Mouse (Mus musculus): ENCODE results near the gene Lrrc18. TPM values are rescaled to one million over a fixed set of nuclear protein-coding genes. Genes with fewer than 3 reads are reported as not detected.
A peak's percentile ranks its signal among the peaks of the same experiment; 100 is the strongest.

The Lrrc18 gene
- total RNA-seq (2015) (not detected in 2 replicates), total RNA-seq (2017) (not detected in 2 replicates)

DNA sequence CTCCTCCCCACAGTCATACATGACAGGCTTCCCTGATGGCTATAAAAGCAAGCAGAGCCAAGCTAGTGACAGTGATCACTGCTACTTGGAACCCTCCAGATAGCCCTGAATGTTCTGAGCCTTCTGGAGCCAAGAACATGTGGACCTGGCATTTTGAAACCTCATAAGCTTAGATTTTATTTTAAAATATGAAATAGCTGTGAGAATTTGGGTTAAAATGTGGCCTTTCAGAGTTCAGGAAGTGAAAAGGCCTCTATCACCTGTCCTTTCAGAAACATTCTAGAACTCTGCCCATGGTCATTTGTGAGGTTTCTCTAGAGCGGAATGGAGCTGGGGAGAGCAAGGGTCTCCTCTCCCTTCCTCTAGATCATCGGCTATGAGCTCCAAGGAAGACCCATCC lies at the start of gene Lrrc18:
Lrrc18 (plus strand) TSS at position 301 of the 400 bp plus-strand sequence.
- ATAC-seq (ENCODE audit: poor library complexity, severe bottlenecking), result no peak

DNA sequence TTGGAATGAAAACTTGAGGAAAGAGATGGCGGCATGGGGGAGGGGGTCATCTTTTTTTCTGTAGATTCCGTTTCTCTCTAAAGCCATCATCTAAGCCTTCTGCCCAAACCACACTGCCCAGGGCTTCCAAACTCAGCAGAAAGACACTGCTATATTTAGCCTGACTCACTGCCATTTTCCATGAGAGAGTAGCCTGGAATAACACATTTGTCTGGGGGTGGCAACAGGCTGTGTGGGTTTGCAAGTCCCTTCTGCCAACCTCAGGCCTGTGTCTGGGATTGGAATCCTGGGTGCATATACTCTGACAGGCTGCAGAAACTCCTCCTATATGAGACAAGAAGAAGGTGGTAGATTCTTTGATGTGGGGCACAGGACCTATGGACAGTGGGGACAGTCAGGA lies 43.7 kb upstream of the Lrrc18 start:
- no peak for ATAC-seq (ENCODE audit: poor library complexity, severe bottlenecking)

DNA sequence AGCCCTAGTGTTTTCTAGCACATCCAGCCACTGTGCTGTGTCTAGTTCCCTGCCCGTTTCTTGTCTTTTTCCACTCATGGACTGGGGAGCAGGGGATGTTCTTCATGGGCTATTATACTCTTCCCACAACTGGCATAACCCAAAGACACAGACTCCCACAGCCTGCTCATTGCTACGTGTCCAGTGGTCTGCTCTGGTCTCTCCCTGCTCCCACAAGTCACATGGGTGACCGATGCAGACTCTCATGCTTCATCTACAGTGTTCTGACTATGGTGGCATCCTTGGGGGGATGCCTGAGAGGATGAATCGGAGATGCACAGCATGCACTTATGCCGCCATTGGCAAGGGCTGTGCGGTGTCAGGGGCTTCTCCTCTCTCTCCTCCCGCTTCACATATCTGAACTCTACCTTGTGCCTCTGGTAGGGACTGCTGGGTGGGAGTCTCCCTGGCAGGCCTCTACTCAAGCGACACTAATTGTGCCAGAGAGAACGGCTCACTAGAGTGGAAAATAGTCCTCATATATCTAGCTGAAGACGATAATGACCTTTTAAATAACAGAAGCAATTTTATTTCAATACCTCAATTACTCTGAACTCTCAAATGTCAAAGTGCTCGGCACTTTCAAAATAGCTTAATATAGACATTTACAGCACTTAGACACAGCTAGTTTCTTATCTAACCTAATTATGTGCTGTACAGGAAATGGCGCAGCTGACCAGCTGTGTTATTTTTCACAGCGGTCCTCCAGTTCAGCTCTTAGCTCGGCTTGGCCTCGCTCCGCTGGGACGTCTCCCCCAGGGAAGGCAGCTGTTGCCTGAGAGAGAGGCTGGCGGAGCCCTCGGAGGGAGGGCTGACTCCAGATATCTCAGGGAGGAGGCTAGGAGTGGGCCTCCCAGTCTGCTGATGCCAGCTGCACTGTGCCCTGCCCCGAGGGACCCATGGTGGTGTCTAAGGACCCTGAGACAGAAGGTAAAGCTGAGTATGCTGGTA lies 40.6 kb upstream of the Lrrc18 start:
- no peak for ATAC-seq (ENCODE audit: poor library complexity, severe bottlenecking)

DNA sequence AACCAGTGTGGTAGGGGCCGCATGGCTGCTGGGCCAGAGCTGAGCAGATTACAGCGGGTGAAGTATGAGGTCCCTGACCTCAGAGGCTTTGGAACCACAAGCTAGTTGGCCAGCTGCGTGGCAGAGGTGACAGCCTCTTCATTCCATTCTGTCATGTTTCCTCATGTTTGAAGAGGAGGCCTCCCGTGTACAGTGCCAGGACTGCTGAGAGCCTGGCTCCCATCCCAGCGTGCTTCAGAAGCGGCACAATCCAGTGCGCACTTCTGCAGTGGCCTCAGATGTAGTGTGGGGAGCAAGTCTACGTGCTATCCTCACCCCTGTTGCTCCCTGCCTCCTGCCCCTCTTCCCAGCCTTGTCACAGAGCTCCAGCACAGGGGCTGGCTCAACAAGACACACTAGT lies 34.7 kb upstream of the Lrrc18 start:
- ATAC-seq (ENCODE audit: poor library complexity, severe bottlenecking), result no peak

DNA sequence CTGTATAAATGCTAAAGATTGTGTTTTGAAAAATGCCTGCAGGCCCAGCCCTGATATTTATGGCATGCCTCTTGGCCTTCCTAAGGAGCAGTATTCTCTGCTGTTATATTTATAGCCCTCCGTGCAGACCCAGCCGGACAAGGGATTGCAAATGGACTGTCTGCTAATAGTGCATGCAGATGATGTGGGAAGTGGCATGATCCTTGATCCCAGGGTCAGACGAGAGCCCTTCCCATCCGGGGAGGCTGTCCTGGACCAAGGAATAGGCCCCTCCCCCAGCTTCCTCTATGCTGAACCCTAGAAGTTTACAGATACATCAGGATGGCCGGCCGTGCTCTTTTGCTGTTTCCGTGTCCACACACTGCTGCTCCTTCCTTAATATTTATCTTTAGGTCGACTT lies 32.5 kb upstream of the Lrrc18 start:
- ATAC-seq (ENCODE audit: poor library complexity, severe bottlenecking), result no peak

DNA sequence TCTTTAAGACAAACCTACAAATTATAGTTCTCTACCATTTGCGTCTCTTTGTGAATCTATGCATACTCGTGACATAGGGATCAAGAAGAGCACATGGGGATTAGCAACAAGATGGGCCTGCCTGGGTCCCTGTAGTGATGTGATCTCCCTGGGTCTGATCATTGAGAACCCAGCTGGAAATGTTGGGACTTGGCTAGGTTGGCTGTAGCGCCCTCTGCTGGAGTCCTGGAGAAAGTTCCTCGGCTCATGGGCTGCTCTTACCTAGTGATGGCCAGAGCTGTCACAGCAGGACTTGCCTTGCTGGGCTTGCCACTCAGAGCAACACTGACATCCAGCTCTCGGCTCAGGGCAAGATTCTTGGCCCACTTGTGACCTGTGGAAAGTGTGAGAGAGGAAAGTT lies 30.7 kb upstream of the Lrrc18 start:
- peak; percentile 57; the same call in 1 of the 2 replicates for ATAC-seq (ENCODE audit: poor library complexity, severe bottlenecking)

DNA sequence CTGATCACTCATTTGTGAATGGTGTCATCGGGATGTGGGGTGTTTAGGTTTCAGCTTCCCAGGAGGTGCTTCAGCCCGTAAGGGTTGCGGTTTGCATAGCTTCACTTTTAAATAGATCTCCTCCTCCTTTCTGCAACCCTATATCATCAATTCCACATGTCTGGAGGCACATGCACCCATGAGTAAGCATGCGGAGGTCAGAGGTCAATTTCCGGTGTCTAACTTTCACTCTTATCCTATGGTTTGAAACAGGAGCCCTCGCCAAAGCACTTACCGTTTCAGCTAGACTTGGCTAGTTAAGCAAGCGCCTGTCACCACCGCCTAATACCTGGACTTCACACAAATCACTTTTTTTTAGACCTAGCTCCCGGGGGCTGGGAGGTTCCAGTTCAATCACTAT lies 26.4 kb upstream of the Lrrc18 start:
- no peak for ATAC-seq (ENCODE audit: poor library complexity, severe bottlenecking)

DNA sequence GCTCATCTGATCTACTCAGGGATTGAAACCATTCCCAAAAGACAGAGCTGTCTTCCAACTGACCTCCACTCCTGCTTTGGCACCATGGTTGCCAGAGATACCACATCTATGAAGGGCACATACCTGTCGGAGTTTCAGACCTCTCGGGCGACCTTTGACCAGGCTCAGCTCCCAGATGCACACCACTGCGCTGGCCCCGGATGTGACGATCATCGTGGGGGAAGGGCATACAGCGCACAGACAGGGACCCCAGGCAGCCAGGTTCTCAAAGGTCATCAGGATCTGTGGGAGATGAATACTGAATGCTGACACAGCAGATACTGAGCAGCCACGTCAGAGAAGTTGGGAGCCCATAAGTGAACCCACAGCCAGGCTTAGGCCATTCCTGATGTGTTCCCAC lies 20.5 kb upstream of the Lrrc18 start:
- no peak for ATAC-seq (ENCODE audit: poor library complexity, severe bottlenecking)

DNA sequence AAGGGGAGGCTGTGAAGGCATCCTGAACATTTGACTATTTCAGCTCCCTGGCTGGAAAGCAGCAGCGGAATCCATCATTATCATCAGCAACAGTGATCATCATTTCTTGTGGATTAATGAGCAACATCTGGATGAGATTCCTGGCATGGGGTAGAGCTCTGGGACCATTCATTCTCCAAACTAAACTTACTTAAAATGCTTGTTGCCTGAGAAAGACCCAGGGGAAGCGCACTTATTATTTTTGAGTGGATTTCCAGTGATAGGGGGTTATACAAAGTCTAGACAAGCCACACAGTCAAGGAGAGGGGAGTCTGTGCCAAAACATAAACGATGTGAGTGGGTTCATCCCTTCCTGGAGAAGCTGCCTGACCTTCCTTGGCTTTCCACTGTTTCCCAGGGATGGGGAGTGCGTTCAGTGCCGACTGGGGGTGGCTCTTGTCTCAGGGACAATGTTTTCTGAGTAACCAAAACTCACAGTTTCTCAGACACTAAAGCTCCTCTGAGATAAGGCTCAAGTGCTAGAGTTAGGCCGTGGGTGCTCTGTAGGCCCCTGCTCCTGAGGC lies 6.9 kb upstream of the Lrrc18 start:
- ATAC-seq (ENCODE audit: poor library complexity, severe bottlenecking), result no peak

DNA sequence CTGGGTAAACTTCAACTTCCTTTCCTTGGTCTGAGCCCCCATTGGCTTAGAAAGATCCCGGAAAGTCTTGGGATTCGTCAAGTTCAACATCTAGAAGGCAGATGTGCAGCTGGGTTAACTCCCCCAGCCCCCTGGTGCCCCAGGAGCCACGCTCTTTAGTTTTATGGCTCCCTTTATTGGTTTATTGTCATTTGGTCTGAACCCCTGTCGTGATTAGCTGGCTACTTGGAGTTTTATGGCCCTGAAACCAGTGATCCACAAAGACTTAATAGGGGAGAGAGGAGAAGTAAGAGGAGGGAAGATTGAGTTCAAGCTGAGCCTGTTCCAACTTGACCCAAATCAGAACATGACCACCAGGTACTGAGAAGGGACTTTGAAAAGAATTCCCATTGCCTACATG lies 4.5 kb upstream of the Lrrc18 start:
- ATAC-seq (ENCODE audit: poor library complexity, severe bottlenecking), result no peak

DNA sequence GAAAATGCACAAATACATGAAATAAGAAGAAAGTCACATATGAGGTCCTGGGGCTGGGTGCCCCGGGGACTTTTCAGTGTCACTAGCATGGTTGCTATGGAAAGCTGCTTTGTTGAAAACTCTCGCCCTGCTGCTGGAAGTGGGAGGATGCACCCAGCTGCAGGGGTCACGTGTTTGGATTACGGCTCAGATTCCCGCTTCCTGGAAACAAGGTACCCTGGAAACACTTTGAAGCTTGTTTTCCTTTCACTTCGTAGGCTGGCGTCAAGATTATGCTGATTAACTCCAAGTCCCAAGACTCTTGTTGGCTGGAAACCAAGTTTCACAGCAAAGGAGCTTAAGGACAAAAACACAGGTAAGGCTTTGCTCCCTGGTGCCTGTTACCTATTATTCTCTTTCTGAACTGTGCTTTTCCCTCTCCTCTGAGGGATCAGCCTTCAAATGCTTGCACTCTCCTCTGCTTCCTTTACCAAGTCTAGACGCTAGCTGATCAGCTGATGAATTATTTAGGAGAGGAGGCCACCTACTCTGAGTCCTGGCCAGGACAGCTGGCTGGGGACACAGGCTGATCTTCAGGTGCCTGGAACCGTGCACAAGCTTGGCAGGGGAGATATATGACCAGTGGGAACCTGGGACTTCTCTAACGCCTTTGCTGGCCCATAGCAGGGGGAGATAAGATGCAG lies 3.9 kb downstream of the Lrrc18 start:
- ATAC-seq (ENCODE audit: poor library complexity, severe bottlenecking), result no peak

DNA sequence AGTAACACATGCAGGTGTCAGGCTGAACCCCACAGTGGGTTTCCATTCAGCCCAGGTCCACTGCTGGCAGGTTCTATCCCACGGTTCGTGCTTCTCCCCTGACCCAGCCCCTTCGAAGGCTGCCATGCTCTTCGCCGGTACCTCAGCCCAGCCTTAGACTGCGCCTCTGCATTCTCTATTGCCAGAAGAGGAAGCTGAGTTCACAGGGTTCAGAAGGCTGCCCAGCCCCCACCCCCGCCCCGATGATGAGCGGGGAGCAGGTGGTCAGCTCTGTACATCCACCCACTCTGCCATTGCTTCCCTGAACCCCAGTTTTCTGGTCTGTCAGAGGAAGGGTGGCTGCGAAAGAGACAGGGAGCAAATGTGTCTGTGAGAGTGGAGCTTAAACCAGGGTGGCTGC lies 8.3 kb downstream of the Lrrc18 start:
- ATAC-seq (ENCODE audit: poor library complexity, severe bottlenecking), result no peak

DNA sequence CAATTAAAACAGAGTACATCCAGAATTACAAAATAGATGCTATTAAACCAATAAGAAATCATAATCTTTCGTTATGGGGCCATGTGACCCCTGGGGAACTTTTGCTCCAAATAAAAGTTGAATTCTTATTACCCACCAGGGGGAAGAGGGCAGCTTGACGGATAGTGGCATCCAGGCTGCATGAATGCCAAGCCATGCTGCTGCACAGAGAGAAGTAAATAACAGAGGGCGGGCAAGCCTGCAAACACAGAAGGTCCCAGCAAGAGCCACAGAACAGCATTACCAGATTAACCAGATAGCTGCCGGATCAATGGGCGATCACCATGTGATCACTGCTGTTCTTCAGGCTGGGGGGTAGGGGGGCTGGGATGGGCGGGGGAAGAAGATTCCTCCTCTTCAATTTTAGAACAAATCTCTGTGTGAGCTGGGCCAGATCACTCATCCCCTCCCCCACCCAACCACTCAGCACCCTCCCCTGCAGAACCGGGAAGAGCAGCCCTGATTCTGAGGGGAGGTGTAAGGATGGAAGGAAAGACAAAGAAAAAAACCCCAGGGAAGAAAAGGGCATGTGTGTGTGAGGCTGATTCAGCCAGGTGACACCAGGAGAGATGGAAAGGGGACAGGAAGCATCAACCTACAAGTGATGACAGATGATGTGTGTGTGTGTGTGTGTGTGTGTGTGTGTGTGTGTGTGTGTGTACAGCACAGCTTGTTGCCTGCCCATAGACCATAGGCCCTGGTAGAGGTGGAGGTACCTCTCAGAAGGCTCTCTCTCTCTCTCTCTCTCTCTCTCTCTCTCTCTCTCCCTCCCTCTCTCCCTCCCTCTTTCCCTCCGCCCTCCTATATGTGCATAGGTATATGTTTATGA lies 9.2 kb downstream of the Lrrc18 start:
- no peak for ATAC-seq (ENCODE audit: poor library complexity, severe bottlenecking)

DNA sequence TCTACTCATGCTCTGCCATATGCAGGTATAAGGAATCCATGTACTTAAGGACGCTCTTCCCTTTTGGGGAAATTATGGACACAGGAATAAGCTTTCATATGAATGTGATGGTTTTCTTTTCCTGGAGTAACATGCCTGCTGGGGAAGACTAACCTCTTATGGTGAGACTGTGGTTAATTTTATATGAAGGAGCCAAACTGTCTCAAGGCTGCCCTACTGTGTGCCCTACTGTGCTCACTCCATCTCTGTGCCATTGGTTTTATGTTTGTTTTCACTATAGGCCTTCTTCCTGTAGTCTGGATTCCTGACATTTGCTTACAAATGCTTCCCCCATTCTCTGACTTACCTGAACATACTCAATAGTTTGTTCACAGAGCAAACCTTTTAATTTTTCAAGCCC lies 13.9 kb downstream of the Lrrc18 start:
- no peak for ATAC-seq (ENCODE audit: poor library complexity, severe bottlenecking)

DNA sequence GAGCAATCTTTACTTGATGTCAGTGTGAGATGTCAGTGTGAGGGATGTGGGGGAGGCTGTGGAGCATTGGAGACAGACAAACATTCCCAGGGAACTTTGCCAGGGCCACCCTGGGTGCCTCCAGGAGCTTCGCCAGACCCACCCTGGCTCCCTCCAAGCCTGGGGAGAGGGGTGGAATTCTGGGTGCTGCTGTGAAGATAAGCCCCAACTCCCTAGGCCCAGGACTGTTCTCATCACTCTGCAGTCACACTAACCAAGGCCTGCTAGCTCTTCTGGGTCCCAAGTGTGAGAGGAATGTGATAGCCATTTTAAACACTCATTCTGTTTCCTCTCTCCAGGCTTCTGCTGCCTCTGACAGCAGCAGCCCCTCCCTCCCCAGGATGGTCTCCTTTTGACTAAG lies 16.5 kb downstream of the Lrrc18 start:
- no peak for ATAC-seq (ENCODE audit: poor library complexity, severe bottlenecking)

DNA sequence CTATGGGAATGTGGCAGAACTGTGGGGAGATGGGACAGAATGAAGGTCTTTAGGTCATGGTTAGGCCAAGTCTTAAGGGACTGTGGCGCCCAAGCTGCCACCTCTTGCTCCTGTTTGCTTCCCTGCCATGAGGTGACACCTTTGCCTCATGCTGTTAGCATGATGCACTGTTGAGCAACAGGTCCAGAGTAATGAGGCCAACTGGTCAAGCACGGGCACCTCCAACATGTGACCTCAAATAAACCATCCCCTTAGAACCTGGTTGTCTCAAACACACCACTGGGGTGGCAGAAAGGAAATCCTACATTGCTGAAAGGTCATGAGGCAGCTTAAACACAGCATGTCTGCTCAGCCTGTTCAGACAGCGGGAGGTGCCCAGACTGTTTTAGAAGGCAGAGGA lies 27.9 kb downstream of the Lrrc18 start:
- ATAC-seq (ENCODE audit: poor library complexity, severe bottlenecking), result no peak

DNA sequence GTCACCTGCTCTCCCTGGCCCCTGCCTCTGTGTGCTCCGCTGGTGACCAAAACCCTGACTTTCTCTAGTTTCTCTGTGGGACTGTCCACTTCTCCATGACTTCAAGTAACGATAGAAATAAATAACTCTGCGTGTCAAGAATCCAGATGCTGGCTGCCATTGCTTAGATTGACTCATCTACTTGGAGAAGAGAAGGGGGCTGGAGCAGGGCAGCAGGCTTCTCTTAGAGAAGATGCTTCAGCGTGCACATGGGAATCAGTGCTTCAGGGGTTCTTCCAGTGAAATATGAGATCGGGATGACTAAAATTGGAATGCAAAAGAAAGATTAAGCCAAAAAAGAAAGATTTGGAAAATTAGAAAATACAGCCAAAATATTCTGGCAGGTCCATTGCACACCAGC lies 28.4 kb downstream of the Lrrc18 start:
- no peak for ATAC-seq (ENCODE audit: poor library complexity, severe bottlenecking)

DNA sequence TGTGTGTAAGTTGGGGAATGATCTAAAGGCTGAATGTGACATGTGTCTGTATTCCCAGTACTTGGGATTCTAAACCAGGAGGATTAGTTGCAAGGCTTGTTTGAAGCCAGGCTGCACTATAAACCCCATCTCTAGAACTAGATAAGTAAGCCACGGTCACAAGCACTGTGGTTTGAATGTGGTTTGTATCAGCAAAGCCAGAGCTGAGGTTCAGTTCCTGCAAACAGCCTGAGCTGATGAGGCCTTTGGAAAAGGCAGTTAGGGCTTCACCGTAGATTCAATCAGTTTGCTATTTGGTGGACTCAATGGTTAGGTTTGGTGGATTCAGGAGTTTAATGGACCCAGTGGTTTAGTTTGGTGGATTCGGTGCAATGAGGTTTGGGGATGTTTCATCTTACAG lies 39.7 kb downstream of the Lrrc18 start:
- ATAC-seq (ENCODE audit: poor library complexity, severe bottlenecking), result no peak

DNA sequence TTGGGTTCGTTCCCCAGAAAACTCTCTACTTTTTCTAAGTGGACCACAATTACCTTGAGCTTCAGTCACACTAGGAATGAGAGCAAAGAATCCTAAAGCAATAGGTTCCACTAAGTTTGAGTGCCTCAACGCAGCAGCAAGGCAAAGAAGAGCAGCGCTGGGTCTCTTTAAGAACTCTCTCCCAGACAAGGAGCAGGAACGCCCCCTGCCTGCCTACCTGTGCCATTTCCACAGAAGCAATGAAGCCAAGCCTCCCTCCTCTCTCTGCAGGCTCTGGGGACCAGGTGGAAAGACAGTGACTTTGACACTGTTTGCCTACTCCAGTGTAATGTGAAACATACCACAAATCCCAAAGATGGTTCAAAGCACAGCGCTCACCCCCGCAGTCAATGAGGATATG lies 42.2 kb downstream of the Lrrc18 start:
- ATAC-seq (ENCODE audit: poor library complexity, severe bottlenecking), result no peak

DNA sequence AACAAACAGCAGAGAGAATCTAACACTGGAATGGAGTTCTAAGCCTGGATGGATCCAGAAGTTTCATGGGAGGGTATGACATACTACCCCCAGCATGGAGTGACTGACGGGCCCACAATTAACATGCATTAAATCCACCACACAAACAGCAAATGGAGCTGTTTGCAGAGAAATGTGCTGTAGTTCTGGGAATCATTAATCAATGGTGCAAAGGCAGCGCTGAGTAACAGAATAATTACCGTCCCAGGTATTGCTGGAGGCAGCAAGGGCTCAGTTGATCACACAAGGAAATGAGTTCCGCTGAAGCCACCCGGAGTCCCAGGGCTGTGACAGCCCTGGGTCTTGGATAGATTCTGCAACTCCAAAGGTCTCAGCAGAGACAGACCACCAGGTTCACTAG lies 44.2 kb downstream of the Lrrc18 start:
- no peak for ATAC-seq (ENCODE audit: poor library complexity, severe bottlenecking)

DNA sequence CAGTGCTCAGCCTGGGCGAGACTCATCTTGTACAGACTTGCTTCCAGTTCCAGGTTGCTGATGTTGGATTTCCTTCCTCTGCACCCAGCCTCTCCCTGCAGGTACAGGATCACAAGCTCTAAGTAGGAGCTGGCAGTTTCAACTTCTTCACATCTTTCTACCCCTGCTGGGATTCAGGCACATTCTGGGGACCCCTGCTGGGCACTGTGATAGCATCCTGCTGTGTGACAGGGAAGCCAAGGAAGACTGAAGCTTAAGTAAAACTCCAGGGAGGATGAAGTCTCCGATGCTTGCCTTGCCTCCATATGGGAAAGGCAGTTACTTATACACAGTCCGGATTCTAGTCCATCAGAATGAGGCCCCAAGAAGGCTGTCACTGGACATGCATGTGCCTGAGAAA lies 45.6 kb downstream of the Lrrc18 start:
- ATAC-seq (ENCODE audit: poor library complexity, severe bottlenecking), result no peak

Data from megakaryocyte, adult 5-6 weeks (primary cell).